Mouse (Mus musculus): ENCODE data around the gene Setx. TPM values are rescaled to one million over a fixed set of nuclear protein-coding genes. Genes with fewer than 3 reads are reported as not detected.

Gene Setx
- polyA plus RNA-seq, 1 experiment from 2014 or later: 28.8 TPM

DNA sequence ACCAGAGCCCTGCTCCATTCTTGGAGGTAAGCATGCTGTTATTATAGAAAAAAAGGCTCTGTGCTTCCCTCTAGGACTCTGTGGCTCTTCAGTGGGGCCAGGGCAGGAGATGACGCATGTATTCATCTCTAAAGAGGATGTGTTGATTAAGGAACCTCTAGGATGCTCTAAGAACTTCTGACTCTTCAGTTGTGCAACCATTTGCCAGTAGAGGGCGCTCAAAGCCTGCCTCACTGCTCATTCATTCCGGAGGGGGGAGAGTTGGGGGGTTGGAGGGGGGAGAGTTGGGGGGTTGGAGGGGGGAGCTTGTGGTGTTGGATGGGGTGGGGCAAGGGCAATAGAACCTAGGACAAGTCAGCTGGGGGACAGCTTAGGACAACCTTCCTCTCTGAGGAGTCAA, 75.9 kb downstream of the Setx start:
- Histone ChIP-seq H3K9ac (replicated peaks; ENCODE audit: low read depth, low read length) (no peak overlapping the region), H3K4me3 (ENCODE audit: low read depth, low read length) (no peak overlapping the region), H3K27ac (ENCODE audit: low read depth, low read length) (no peak overlapping the region), H3K4me1 (ENCODE audit: control insufficient read depth, insufficient read depth, low read length) (peaks cover 2% of the 10 kb centered on the region; the same call in 1 of the 2 replicates), H3K36me3 (ENCODE audit: control insufficient read depth, insufficient read depth, low read length) (no peaks in the 10 kb centered on the region), H3K9me3 (ENCODE audit: control insufficient read depth, low read length) (no peaks in the 10 kb centered on the region), H3K27me3 (ENCODE audit: control insufficient read depth, insufficient read depth, low read length) (no peaks in the 10 kb centered on the region), H3K4me2 (ENCODE audit: low read depth, low read length) (no peak overlapping the region)
- ATAC-seq (ENCODE audit: low read depth): no peak
- 7% methylated on average over 3 of the region's 3 CpGs for WGBS

DNA sequence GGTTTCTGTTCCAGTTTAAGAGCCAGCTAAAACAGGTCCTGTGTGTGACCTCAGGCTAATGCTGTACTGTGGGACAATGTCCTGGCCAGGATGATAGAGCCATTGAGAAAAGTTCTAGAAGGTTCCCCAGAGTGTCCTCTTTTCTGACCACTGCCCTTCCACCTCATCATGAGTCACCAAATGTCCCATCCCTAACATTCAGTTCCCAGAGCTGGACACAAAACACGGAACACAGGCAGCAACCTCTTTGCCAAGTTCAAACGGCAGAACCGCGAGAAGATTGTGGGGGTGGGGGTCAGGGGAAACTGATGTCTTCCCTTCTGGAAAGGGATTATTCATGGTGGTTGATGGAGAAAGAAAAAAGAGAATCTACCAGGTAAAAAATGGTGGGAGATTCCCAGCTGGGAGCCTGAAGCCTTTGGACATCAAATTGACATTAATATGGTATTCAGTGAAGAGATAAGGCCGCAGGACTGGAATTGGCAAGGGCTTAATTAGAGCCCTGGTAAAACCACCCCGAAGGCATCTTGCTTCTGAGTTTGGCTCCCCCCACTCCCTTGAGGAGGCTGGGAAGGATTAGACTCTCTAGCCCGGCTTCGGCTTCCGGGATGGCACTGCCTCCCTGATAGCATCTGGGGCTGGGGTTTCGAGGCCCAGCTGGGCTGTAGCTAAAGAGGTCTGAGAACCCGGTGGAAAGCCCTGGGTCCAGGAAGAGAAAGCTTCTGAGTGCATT, 77.4 kb downstream of the Setx start:
- no peak for ATAC-seq (ENCODE audit: low read depth)
- Histone ChIP-seq H3K27me3 (ENCODE audit: control insufficient read depth, insufficient read depth, low read length) (no peaks in the 10 kb centered on the region), H3K9me3 (ENCODE audit: control insufficient read depth, low read length) (no peaks in the 10 kb centered on the region), H3K4me2 (ENCODE audit: low read depth, low read length) (no peak overlapping the region), H3K4me3 (ENCODE audit: low read depth, low read length) (no peak overlapping the region), H3K27ac (ENCODE audit: low read depth, low read length) (no peak overlapping the region), H3K36me3 (ENCODE audit: control insufficient read depth, insufficient read depth, low read length) (no peaks in the 10 kb centered on the region), H3K9ac (replicated peaks; ENCODE audit: low read depth, low read length) (no peak overlapping the region), H3K4me1 (ENCODE audit: control insufficient read depth, insufficient read depth, low read length) (no peaks in the 10 kb centered on the region)
- 60% methylated on average over 11 of the region's 11 CpGs for WGBS

DNA sequence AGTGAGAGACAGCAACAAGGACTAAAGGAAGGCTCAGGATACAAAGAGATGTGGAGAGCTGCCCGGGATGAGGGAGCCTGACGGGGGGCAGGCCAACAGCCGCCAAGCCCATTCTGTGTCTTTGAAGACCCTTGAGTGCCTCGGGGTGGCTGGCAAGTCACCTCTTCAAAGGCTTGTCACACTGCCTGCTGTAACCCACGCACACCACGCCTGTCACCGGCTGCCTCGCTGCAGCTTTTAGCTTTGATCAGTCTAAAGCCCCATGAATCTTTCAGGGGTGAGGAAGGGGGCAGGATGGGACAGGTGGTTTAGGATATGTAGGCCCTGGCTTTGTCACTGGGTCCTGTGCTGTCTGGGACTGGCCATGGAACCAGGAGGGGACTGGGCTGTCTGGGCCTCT, 82.2 kb downstream of the Setx start:
- WGBS: 16% methylated on average over 8 of the region's 8 CpGs
- no peaks in the 10 kb centered on the region for H3K4me1 ChIP-seq (ENCODE audit: control insufficient read depth, insufficient read depth, low read length)

GRCm38 (mm10) chr2:29216286-29217012, 92.5 kb downstream of the Setx start:
- Histone ChIP-seq H3K4me1 (ENCODE audit: control insufficient read depth, insufficient read depth, low read length) (no peaks in the 10 kb centered on the region), H3K36me3 (ENCODE audit: control insufficient read depth, insufficient read depth, low read length) (no peaks in the 10 kb centered on the region), H3K27ac (ENCODE audit: low read depth, low read length) (no peak overlapping the region), H3K4me3 (ENCODE audit: low read depth, low read length) (no peak overlapping the region), H3K27me3 (ENCODE audit: control insufficient read depth, insufficient read depth, low read length) (no peaks in the 10 kb centered on the region), H3K9ac (replicated peaks; ENCODE audit: low read depth, low read length) (no peak overlapping the region), H3K9me3 (ENCODE audit: control insufficient read depth, low read length) (no peaks in the 10 kb centered on the region), H3K4me2 (ENCODE audit: low read depth, low read length) (no peak overlapping the region)
- 50% methylated on average over 8 of the region's 8 CpGs for WGBS
- ATAC-seq (ENCODE audit: low read depth): no peak; the same call in 1 of the 2 replicates

More for the DNA sequence above, 82.2 kb downstream of the Setx start:
- ATAC-seq (ENCODE audit: low read depth): no peak
- Histone ChIP-seq H3K4me2 (ENCODE audit: low read depth, low read length) (no peak overlapping the region), H3K27ac (ENCODE audit: low read depth, low read length) (no peak overlapping the region), H3K9me3 (ENCODE audit: control insufficient read depth, low read length) (no peaks in the 10 kb centered on the region), H3K9ac (replicated peaks; ENCODE audit: low read depth, low read length) (no peak overlapping the region), H3K4me3 (ENCODE audit: low read depth, low read length) (no peak overlapping the region), H3K27me3 (ENCODE audit: control insufficient read depth, insufficient read depth, low read length) (no peaks in the 10 kb centered on the region), H3K36me3 (ENCODE audit: control insufficient read depth, insufficient read depth, low read length) (no peaks in the 10 kb centered on the region)

DNA sequence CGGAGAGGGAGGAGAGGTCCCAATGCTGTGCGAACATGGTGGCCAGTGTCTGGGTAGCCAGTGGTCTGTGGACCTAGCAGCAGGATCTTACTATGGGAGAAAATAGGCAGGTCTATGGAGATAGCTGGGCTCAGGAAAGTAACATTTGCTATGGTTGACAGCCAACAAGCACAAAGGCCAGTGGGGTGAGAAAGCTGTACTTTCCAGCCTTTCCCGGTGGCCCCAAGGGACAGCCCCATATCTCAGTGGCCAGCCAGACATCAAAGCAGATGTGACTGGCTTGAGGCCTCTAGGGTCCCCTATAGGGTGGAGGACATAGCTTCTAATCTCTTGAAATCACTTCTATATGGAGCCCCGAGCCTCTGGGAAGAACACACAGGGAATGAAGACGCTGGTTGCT, 93.1 kb downstream of the Setx start:
- Histone ChIP-seq H3K4me2 (ENCODE audit: low read depth, low read length) (no peak overlapping the region), H3K9me3 (ENCODE audit: control insufficient read depth, low read length) (no peaks in the 10 kb centered on the region), H3K27ac (ENCODE audit: low read depth, low read length) (no peak overlapping the region), H3K4me1 (ENCODE audit: control insufficient read depth, insufficient read depth, low read length) (no peaks in the 10 kb centered on the region), H3K27me3 (ENCODE audit: control insufficient read depth, insufficient read depth, low read length) (no peaks in the 10 kb centered on the region), H3K36me3 (ENCODE audit: control insufficient read depth, insufficient read depth, low read length) (no peaks in the 10 kb centered on the region), H3K9ac (replicated peaks; ENCODE audit: low read depth, low read length) (no peak overlapping the region), H3K4me3 (ENCODE audit: low read depth, low read length) (no peak overlapping the region)
- 80% methylated on average over 5 of the region's 5 CpGs for WGBS
- no peak for ATAC-seq (ENCODE audit: low read depth)

GRCm38 (mm10) chr2:29217897-29218296, 93.9 kb downstream of the Setx start:
- 45% methylated on average over 10 of the region's 10 CpGs for WGBS
- H3K4me1 ChIP-seq (ENCODE audit: control insufficient read depth, insufficient read depth, low read length): no peaks in the 10 kb centered on the region
- no peaks in the 10 kb centered on the region for H3K9me3 ChIP-seq (ENCODE audit: control insufficient read depth, low read length)
- H3K4me2 ChIP-seq (ENCODE audit: low read depth, low read length): no peak overlapping the region
- no peak overlapping the region for H3K4me3 ChIP-seq (ENCODE audit: low read depth, low read length)
- H3K27me3 ChIP-seq (ENCODE audit: control insufficient read depth, insufficient read depth, low read length): no peaks in the 10 kb centered on the region
- no peak overlapping the region for H3K27ac ChIP-seq (ENCODE audit: low read depth, low read length)
- no peaks in the 10 kb centered on the region for H3K36me3 ChIP-seq (ENCODE audit: control insufficient read depth, insufficient read depth, low read length)
- no peak overlapping the region for H3K9ac ChIP-seq (replicated peaks; ENCODE audit: low read depth, low read length)
- ATAC-seq (ENCODE audit: low read depth): no peak

DNA sequence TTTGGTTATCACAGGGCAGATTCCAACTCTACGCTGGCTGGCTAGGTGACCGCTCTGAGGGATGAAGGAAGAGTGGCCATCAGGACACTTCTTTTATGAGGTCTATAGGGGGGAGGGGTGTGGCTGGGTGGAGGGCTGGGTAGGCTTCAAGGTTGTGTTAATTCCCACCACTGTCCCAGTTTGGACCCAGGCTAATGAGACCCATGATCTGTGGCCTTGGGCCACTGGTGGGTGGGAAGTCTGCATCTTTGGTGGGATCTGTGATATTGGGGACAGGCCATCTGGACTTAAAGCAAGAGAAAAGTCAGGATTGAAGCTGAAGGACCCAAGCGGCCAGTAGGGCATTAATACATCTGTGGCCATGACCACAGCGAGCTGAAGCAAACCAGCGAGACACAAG, 94.8 kb downstream of the Setx start:
- Histone ChIP-seq H3K9ac (replicated peaks; ENCODE audit: low read depth, low read length) (no peak overlapping the region), H3K4me3 (ENCODE audit: low read depth, low read length) (no peak overlapping the region), H3K9me3 (ENCODE audit: control insufficient read depth, low read length) (no peaks in the 10 kb centered on the region), H3K27me3 (ENCODE audit: control insufficient read depth, insufficient read depth, low read length) (no peaks in the 10 kb centered on the region), H3K4me2 (ENCODE audit: low read depth, low read length) (no peak overlapping the region), H3K4me1 (ENCODE audit: control insufficient read depth, insufficient read depth, low read length) (no peaks in the 10 kb centered on the region), H3K27ac (ENCODE audit: low read depth, low read length) (no peak overlapping the region), H3K36me3 (ENCODE audit: control insufficient read depth, insufficient read depth, low read length) (no peaks in the 10 kb centered on the region)
- 87% methylated on average over 5 of the region's 5 CpGs for whole genome bisulfite sequencing
- ATAC-seq (ENCODE audit: low read depth): no peak

- no peak overlapping the region for H3K4me3 ChIP-seq (ENCODE audit: low read depth, low read length)
- no peak overlapping the region for H3K27ac ChIP-seq (ENCODE audit: low read depth, low read length)
- ATAC-seq (ENCODE audit: low read depth): no peak
- H3K9me3 ChIP-seq (ENCODE audit: control insufficient read depth, low read length): no peaks in the 10 kb centered on the region
- H3K27me3 ChIP-seq (ENCODE audit: control insufficient read depth, insufficient read depth, low read length): no peaks in the 10 kb centered on the region
- WGBS: 5% methylated on average over 4 of the region's 4 CpGs
- H3K36me3 ChIP-seq (ENCODE audit: control insufficient read depth, insufficient read depth, low read length): no peaks in the 10 kb centered on the region
- H3K9ac ChIP-seq (replicated peaks; ENCODE audit: low read depth, low read length): no peak overlapping the region
- no peaks in the 10 kb centered on the region for H3K4me1 ChIP-seq (ENCODE audit: control insufficient read depth, insufficient read depth, low read length)
- no peak overlapping the region for H3K4me2 ChIP-seq (ENCODE audit: low read depth, low read length)
Measured at GRCm38 (mm10) chr2:29222302-29222701, 98.3 kb downstream of the Setx start.

DNA sequence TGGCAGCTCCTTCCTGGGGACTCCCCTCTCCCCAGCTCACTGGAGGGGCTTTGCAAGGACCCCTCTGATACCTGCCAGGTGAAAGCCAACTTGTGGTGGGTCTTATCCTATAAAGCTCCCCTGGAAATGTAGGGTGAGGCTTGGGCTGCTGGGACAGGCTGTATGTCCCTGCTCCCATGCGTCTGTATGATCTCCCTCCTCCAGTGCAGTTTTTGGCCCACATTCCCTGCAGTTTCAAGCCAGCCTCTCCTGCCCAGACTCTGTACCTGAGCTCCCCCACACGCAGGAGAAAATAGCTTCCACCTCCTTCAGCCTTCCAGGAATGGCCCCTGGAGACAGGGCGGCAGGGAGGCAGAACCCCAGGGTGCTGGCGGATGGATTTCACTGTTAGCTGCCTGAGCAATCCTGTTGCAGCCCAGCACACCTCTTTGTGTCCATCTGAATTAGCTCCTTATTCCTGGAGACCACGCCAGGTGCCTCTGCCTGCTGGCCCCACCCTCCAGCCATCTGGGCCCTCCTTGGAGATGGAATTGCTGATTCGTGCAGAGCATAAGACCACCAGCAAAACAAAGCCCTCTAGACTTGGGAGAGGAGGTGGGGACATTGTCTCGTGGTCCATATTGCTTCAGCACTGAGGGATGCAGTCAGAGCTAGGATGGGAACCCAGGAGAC, 99.7 kb downstream of the Setx start:
- no peak overlapping the region for H3K27ac ChIP-seq (ENCODE audit: low read depth, low read length)
- H3K4me3 ChIP-seq (ENCODE audit: low read depth, low read length): no peak overlapping the region
- H3K4me2 ChIP-seq (ENCODE audit: low read depth, low read length): no peak overlapping the region
- H3K4me1 ChIP-seq (ENCODE audit: control insufficient read depth, insufficient read depth, low read length): no peaks in the 10 kb centered on the region
- no peaks in the 10 kb centered on the region for H3K27me3 ChIP-seq (ENCODE audit: control insufficient read depth, insufficient read depth, low read length)
- no peak for ATAC-seq (ENCODE audit: low read depth)
- H3K36me3 ChIP-seq (ENCODE audit: control insufficient read depth, insufficient read depth, low read length): no peaks in the 10 kb centered on the region
- H3K9me3 ChIP-seq (ENCODE audit: control insufficient read depth, low read length): no peaks in the 10 kb centered on the region
- 53% methylated on average over 7 of the region's 7 CpGs for WGBS
- H3K9ac ChIP-seq (replicated peaks; ENCODE audit: low read depth, low read length): no peak overlapping the region
